Mouse (Mus musculus) liver, embryonic 16.5 days (tissue): ENCODE measurements around the gene Ankrd6. TPM values are rescaled to one million over a fixed set of nuclear protein-coding genes. Genes with fewer than 3 reads are reported as not detected.
A peak's percentile ranks its signal among the peaks of the same experiment; 100 is the strongest.

Source experiments
- ATAC-seq: fragments of 200-750 bp; cut with Nextera tagmentation; 2 replicates; pipeline ENCODE4 v1.8.0; 2017; ENCODE audit warnings: low read depth, mild to moderate bottlenecking, moderate number of reproducible peaks, moderate library complexity
- H3K27ac ChIP-seq: fragments of 300-500 bp; sonication (generic); 2 replicates; pipeline ENCODE4 v1.5.1; 2014; ENCODE audit warnings: mild to moderate bottlenecking, low read length
- H3K27me3 ChIP-seq: fragments of 300-500 bp; sonication (generic); 2 replicates; pipeline ENCODE4 v1.6.1; 2014; ENCODE audit warnings: low read depth, low read length, mixed read lengths; ENCODE audit not compliant: control insufficient read depth, insufficient read depth
- H3K36me3 ChIP-seq: fragments of 300-500 bp; sonication (generic); 2 replicates; pipeline ENCODE4 v1.6.1; 2014; ENCODE audit warnings: mild to moderate bottlenecking; ENCODE audit not compliant: control insufficient read depth, insufficient read depth
- H3K4me1 ChIP-seq: fragments of 300-500 bp; sonication (generic); 2 replicates; pipeline ENCODE4 v1.6.1; 2014; ENCODE audit warnings: low read depth, low read length, mixed read lengths; ENCODE audit not compliant: control insufficient read depth
- H3K4me2 ChIP-seq: fragments of 300-500 bp; sonication (generic); 2 replicates; pipeline ENCODE4 v1.6.1; 2014; ENCODE audit warnings: low read depth, low read length, mixed read lengths
- H3K4me3 ChIP-seq: fragments of 300-500 bp; sonication (generic); 2 replicates; pipeline ENCODE4 v1.5.1; 2014; ENCODE audit warnings: low read depth, mild to moderate bottlenecking, low read length
- H3K9ac ChIP-seq: fragments of 300-500 bp; sonication (generic); 2 replicates; pipeline ENCODE4 v1.6.1; 2014; ENCODE audit warnings: low read depth, low read length
- H3K9me3 ChIP-seq: fragments of 300-500 bp; sonication (generic); replicated peaks from 2 replicates; pipeline ENCODE4 v1.6.1; 2016; ENCODE audit warnings: low read length; ENCODE audit not compliant: control insufficient read depth
- WGBS: fragments of 180-500 bp; shearing (Covaris S2); extraction: QIAGEN DNeasy Blood & Tissue Kit; methylation state at CpG from one replicate; pipeline ENCODE4 v1.1.7; 2014; ENCODE audit not compliant: insufficient replicate concordance; 5-methylcytosine and 5-hydroxymethylcytosine counted together
- polyA plus RNA-seq: library from polyadenylated mRNA; unstranded; fragments of >200 nt; fragmentation: Nextera tagmentation; extraction: Ambion mirVana; gene quantifications from 2 replicates; pipeline ENCODE4 v1.2.1, GENCODE M21; 2015

Gene Ankrd6
- polyA plus RNA-seq, 1 experiment from 2014 or later = 0.60 TPM

- no peak for ATAC-seq
- H3K27ac ChIP-seq = no peak overlapping the region
- no peak overlapping the region for H3K4me2 ChIP-seq
- no peak overlapping the region for H3K9ac ChIP-seq
- H3K4me3 ChIP-seq = no peak overlapping the region
- no peaks in the 10 kb centered on the region for H3K9me3 ChIP-seq
- WGBS = 39% methylated on average over 4 of the region's 4 CpGs
- H3K36me3 ChIP-seq = no peaks in the 10 kb centered on the region
- peaks cover 1% of the 10 kb centered on the region; the same call in 1 of the 2 replicates for H3K4me1 ChIP-seq
- no peaks in the 10 kb centered on the region for H3K27me3 ChIP-seq
Observed at GRCm38 (mm10) chr4:32874669-32875068, 76.0 kb downstream of the Ankrd6 start.

- H3K27ac ChIP-seq = no peak overlapping the region
Observed at GRCm38 (mm10) chr4:32872189-32872749, 78.4 kb downstream of the Ankrd6 start.

GRCm38 (mm10) chr4:32869370-32869769, 81.3 kb downstream of the Ankrd6 start:
- peak overlapping the region; percentile 21; the same call in 1 of the 2 replicates for H3K9ac ChIP-seq
- H3K4me3 ChIP-seq = no peak overlapping the region
- no peak overlapping the region for H3K27ac ChIP-seq
- H3K4me1 ChIP-seq = peaks cover 24% of the 10 kb centered on the region
- no peaks in the 10 kb centered on the region for H3K9me3 ChIP-seq
- peak overlapping the region; percentile 46 for H3K4me2 ChIP-seq
- ATAC-seq = 0 out of 2 replicates have a peak, but pooled peaks have one; percentile 25
- no peaks in the 10 kb centered on the region for H3K36me3 ChIP-seq
- H3K27me3 ChIP-seq = peaks cover 2% of the 10 kb centered on the region; the same call in 1 of the 2 replicates
- 20% methylated on average over 9 of the region's 9 CpGs for WGBS

More at GRCm38 (mm10) chr4:32872189-32872749, 78.4 kb downstream of the Ankrd6 start:
- no peak for ATAC-seq
- no peak overlapping the region for H3K9ac ChIP-seq
- H3K4me2 ChIP-seq = no peak overlapping the region
- WGBS = 48% methylated on average over 8 of the region's 8 CpGs
- no peaks in the 10 kb centered on the region for H3K27me3 ChIP-seq
- H3K4me3 ChIP-seq = no peak overlapping the region
- H3K36me3 ChIP-seq = no peaks in the 10 kb centered on the region
- H3K4me1 ChIP-seq = peaks cover 19% of the 10 kb centered on the region
- H3K9me3 ChIP-seq = no peaks in the 10 kb centered on the region

GRCm38 (mm10) chr4:32868858-32869257, 81.8 kb downstream of the Ankrd6 start:
- Histone ChIP-seq H3K4me2 (peak overlapping the region; percentile 46), H3K4me1 (peaks cover 25% of the 10 kb centered on the region), H3K9me3 (no peaks in the 10 kb centered on the region), H3K4me3 (no peak overlapping the region), H3K27ac (no peak overlapping the region), H3K9ac (peak overlapping the region; percentile 21; the same call in 1 of the 2 replicates), H3K27me3 (peaks cover 3% of the 10 kb centered on the region), H3K36me3 (no peaks in the 10 kb centered on the region)
- 11% methylated on average over 8 of the region's 8 CpGs for WGBS
- ATAC-seq = peak; percentile 80

DNA sequence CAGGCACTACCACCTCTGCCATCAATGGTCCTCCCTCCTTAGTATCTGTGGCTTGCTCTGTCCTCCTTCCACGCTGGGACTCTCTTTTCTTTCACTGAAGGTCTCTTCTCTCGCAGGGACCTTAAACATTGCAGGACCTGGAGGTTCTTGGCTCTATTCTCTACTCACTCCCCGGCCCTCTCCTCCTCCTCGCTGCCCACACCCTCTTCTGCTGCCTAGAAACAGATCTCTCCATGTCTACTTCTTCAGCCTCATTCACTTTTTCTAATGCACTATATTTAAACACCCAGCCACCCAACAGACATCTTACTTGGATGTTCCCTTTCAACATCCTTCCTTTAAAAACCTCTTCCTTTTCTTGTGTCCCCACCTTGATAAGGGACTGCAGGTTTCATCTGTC, 82.2 kb downstream of the Ankrd6 start:
- H3K27me3 ChIP-seq = peaks cover 5% of the 10 kb centered on the region
- peaks cover 29% of the 10 kb centered on the region for H3K4me1 ChIP-seq
- WGBS = 31% methylated on average over 4 of the region's 4 CpGs
- ATAC-seq = no peak
- no peak overlapping the region for H3K27ac ChIP-seq
- H3K4me2 ChIP-seq = peak overlapping the region; percentile 46
- no peak overlapping the region for H3K9ac ChIP-seq
- H3K4me3 ChIP-seq = no peak overlapping the region
- no peaks in the 10 kb centered on the region for H3K9me3 ChIP-seq
- H3K36me3 ChIP-seq = no peaks in the 10 kb centered on the region

GRCm38 (mm10) chr4:32867460-32867859, 83.2 kb downstream of the Ankrd6 start:
- WGBS = 64% methylated on average over 6 of the region's 6 CpGs
- Histone ChIP-seq H3K9ac (no peak overlapping the region), H3K4me3 (no peak overlapping the region), H3K27me3 (peaks cover 5% of the 10 kb centered on the region), H3K4me1 (peaks cover 37% of the 10 kb centered on the region), H3K4me2 (no peak overlapping the region), H3K36me3 (no peaks in the 10 kb centered on the region), H3K27ac (no peak overlapping the region), H3K9me3 (no peaks in the 10 kb centered on the region)
- no peak for ATAC-seq

GRCm38 (mm10) chr4:32864867-32865242, 85.8 kb downstream of the Ankrd6 start:
- Histone ChIP-seq H3K27ac (no peak overlapping the region), H3K9me3 (no peaks in the 10 kb centered on the region), H3K9ac (no peak overlapping the region), H3K36me3 (no peaks in the 10 kb centered on the region), H3K27me3 (peaks cover 5% of the 10 kb centered on the region), H3K4me3 (no peak overlapping the region), H3K4me1 (peaks cover 54% of the 10 kb centered on the region), H3K4me2 (no peak overlapping the region)
- 0 out of 2 replicates have a peak, but pooled peaks have one; percentile 14 for ATAC-seq
- 70% methylated on average over 6 of the region's 6 CpGs for WGBS

DNA sequence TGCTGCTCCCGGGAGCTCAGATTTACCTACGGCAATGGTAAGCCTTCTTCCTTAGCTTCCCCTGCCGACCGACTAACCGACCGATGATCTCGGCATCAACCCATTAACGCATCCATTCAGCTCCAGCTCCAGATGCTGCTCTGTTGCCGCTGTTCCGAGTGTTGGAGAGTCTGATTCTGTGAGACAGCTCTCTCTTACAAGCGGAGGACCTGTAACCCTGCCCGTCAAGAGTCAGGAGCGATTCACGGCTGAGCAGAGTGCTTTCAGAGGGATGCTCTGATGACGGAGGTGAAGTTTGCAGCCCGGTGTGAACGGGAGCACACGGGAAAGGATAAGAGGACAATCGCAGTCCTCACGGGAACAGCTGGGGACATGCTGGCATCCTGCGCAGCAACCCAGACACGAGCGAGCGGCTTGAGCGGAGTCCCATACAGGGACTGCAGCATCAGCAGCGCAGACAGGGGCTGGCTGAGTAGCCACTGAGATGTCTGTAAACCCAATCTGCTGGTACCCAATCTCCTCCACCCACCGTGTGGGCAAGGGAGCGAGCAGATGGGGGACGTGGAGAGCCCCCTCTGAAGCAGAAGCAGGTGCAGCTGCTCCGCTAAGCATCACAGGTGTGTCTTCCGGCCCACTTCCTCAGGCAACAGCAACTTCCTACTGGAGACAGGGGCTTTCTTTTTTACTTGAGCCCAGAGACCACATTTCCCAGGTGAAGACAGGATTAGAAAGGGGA, 86.3 kb downstream of the Ankrd6 start:
- no peaks in the 10 kb centered on the region for H3K36me3 ChIP-seq
- peaks cover 5% of the 10 kb centered on the region for H3K27me3 ChIP-seq
- peaks cover 49% of the 10 kb centered on the region for H3K4me1 ChIP-seq
- H3K9me3 ChIP-seq = no peaks in the 10 kb centered on the region
- no peak overlapping the region for H3K4me3 ChIP-seq
- no peak overlapping the region for H3K4me2 ChIP-seq
- no peak overlapping the region for H3K9ac ChIP-seq
- 68% methylated on average over 31 of the region's 31 CpGs for WGBS
- no peak overlapping the region for H3K27ac ChIP-seq
- ATAC-seq = no peak

GRCm38 (mm10) chr4:32863447-32864130, 87.1 kb downstream of the Ankrd6 start:
- H3K9ac ChIP-seq = no peak overlapping the region
- H3K9me3 ChIP-seq = no peaks in the 10 kb centered on the region
- H3K27me3 ChIP-seq = peaks cover 5% of the 10 kb centered on the region
- peak overlapping the region; percentile 59 for H3K4me2 ChIP-seq
- ATAC-seq = no peak
- H3K36me3 ChIP-seq = no peaks in the 10 kb centered on the region
- WGBS = 35% methylated on average over 12 of the region's 12 CpGs
- peaks cover 42% of the 10 kb centered on the region for H3K4me1 ChIP-seq
- no peak overlapping the region for H3K27ac ChIP-seq
- no peak overlapping the region for H3K4me3 ChIP-seq
